Mouse (Mus musculus): Measurements from ENCODE around the gene Atg7. TPM values are rescaled to one million over a fixed set of nuclear protein-coding genes. Genes with fewer than 3 reads are reported as not detected.

Gene Atg7
- polyA plus RNA-seq, 1 experiment from 2014 or later, result 21.1 TPM

- Histone ChIP-seq H3K27ac (replicated peaks) (no peak overlapping the region), H3K36me3 (no peaks in the 10 kb centered on the region), H3K9ac (no peak overlapping the region), H3K4me2 (no peak overlapping the region), H3K27me3 (no peaks in the 10 kb centered on the region), H3K4me1 (replicated peaks) (peaks cover 78% of the 10 kb centered on the region), H3K4me3 (no peak overlapping the region), H3K9me3 (no peaks in the 10 kb centered on the region)
- WGBS, result 91% methylated on average over 3 of the region's 3 CpGs
- ATAC-seq (ENCODE audit: low read depth), result no peak
Measured at GRCm38 (mm10) chr6:114904818-114905217, 261.9 kb downstream of the Atg7 start.

- H3K9ac ChIP-seq, result no peak overlapping the region
- H3K4me3 ChIP-seq, result no peak overlapping the region
- WGBS, result 72% methylated on average over 8 of the region's 8 CpGs
- no peak for ATAC-seq (ENCODE audit: low read depth)
- peaks cover 72% of the 10 kb centered on the region for H3K4me1 ChIP-seq (replicated peaks)
- no peaks in the 10 kb centered on the region for H3K27me3 ChIP-seq
- H3K4me2 ChIP-seq, result no peak overlapping the region
- H3K36me3 ChIP-seq, result no peaks in the 10 kb centered on the region
- H3K27ac ChIP-seq (replicated peaks), result no peak overlapping the region
- H3K9me3 ChIP-seq, result no peaks in the 10 kb centered on the region
Measured at GRCm38 (mm10) chr6:114905253-114906028, 262.5 kb downstream of the Atg7 start.

- H3K4me1 ChIP-seq (replicated peaks), result peaks cover 65% of the 10 kb centered on the region
- H3K4me3 ChIP-seq, result no peak overlapping the region
- 67% methylated on average over 5 of the region's 5 CpGs for WGBS
- H3K4me2 ChIP-seq, result no peak overlapping the region
- no peak overlapping the region for H3K27ac ChIP-seq (replicated peaks)
- no peak for ATAC-seq (ENCODE audit: low read depth)
- no peaks in the 10 kb centered on the region for H3K9me3 ChIP-seq
- no peak overlapping the region for H3K9ac ChIP-seq
- no peaks in the 10 kb centered on the region for H3K27me3 ChIP-seq
- no peaks in the 10 kb centered on the region for H3K36me3 ChIP-seq
Measured at GRCm38 (mm10) chr6:114906209-114906608, 263.3 kb downstream of the Atg7 start.

GRCm38 (mm10) chr6:114907459-114907858 lies 264.6 kb downstream of the Atg7 start:
- peaks cover 65% of the 10 kb centered on the region for H3K4me1 ChIP-seq (replicated peaks)
- ATAC-seq (ENCODE audit: low read depth), result no peak
- no peak overlapping the region for H3K27ac ChIP-seq (replicated peaks)
- no peaks in the 10 kb centered on the region for H3K36me3 ChIP-seq
- no peak overlapping the region for H3K9ac ChIP-seq
- H3K27me3 ChIP-seq, result no peaks in the 10 kb centered on the region
- no peak overlapping the region for H3K4me3 ChIP-seq
- no peak overlapping the region for H3K4me2 ChIP-seq
- WGBS, result 96% methylated on average over 6 of the region's 6 CpGs
- H3K9me3 ChIP-seq, result no peaks in the 10 kb centered on the region

GRCm38 (mm10) chr6:114909801-114910200 lies 266.9 kb downstream of the Atg7 start:
- ATAC-seq (ENCODE audit: low read depth), result no peak
- WGBS, result 94% methylated on average over 7 of the region's 7 CpGs
- Histone ChIP-seq H3K36me3 (no peaks in the 10 kb centered on the region), H3K27me3 (no peaks in the 10 kb centered on the region), H3K4me1 (replicated peaks) (peaks cover 67% of the 10 kb centered on the region), H3K4me2 (no peak overlapping the region), H3K9me3 (no peaks in the 10 kb centered on the region), H3K9ac (no peak overlapping the region), H3K4me3 (no peak overlapping the region), H3K27ac (replicated peaks) (no peak overlapping the region)

Other genes with a start within 250 kb of the Atg7 start
- 0.13 and 0.15 TPM in 2 replicates for gene Hrh1, start 245.2 kb upstream of the Atg7 start, polyA plus RNA-seq (2015; fragmentation: Nextera tagmentation; extraction: Ambion mirVana)

Measured in neural tube, embryonic 13.5 days (tissue).